Mouse (Mus musculus): ENCODE measurements around the gene Zfp451. TPM values are rescaled to one million over a fixed set of nuclear protein-coding genes. Genes with fewer than 3 reads are reported as not detected.
"Not testable (repeated sequence)": the region's sequence is repeated elsewhere in the genome, so short reads cannot be mapped to it uniquely, and the experiment has no call there.

Zfp451 gene
- total and polyA plus RNA-seq, 3 experiments: 15.8 to 281 (median 20.6) TPM

- H3K27ac ChIP-seq (ENCODE audit: control insufficient read depth, low read depth, low read length); H3K79me2 ChIP-seq (ENCODE audit: control insufficient read depth, insufficient read depth, low read length, poor library complexity); H3K9me3 ChIP-seq (replicated peaks; ENCODE audit: insufficient read depth, low read length); DNase-seq (ENCODE audit: low read depth, low spot score); H3K27me3 ChIP-seq (ENCODE audit: control insufficient read depth in 1 of 2, insufficient read depth in 2 of 2, low read length in 2 of 2); H3K4me3 ChIP-seq (ENCODE audit: control insufficient read depth in 1 of 2, insufficient read depth in 1 of 2, low read depth in 2 of 2, low read length in 2 of 2); H3K9ac ChIP-seq (ENCODE audit: control insufficient read depth, low read depth, low read length, poor library complexity, severe bottlenecking); H3K36me3 ChIP-seq (ENCODE audit: control insufficient read depth in 1 of 2, insufficient read depth in 2 of 2, low read length in 2 of 2); H3K4me1 ChIP-seq (ENCODE audit: control insufficient read depth in 1 of 2, insufficient read depth in 2 of 2, low read length in 2 of 2): not testable (repeated sequence)
Observed at GRCm38 (mm10) chr1:33838952-33839351, 24.6 kb upstream of the Zfp451 start.

- no peak for DNase-seq (ENCODE audit: low read depth, low spot score)
Observed at GRCm38 (mm10) chr1:33830586-33830985, 16.2 kb upstream of the Zfp451 start.

GRCm38 (mm10) chr1:33817931-33818330, 3.5 kb upstream of the Zfp451 start:
- no peak for TF ChIP-seq HCFC1 (IDR thresholded peaks at IDR 0.05; ENCODE audit: low read depth, low read length)
- TF ChIP-seq RAD21 (IDR thresholded peaks at IDR 0.05; ENCODE audit: low read depth, low read length): no peak
- TF ChIP-seq SIN3A (IDR thresholded peaks at IDR 0.05; ENCODE audit: low read length): no peak
- TF ChIP-seq NRF1 (IDR thresholded peaks at IDR 0.05; ENCODE audit: insufficient read depth, low read depth, low read length, poor library complexity, severe bottlenecking): no peak
- no peak for TF ChIP-seq MYC (IDR thresholded peaks at IDR 0.05; ENCODE audit: low read depth, low read length)
- no peak for TF ChIP-seq MXI1 (IDR thresholded peaks at IDR 0.05; ENCODE audit: low read depth, low read length)
- no peak for TF ChIP-seq TBP (IDR thresholded peaks at IDR 0.05; ENCODE audit: low read depth, low read length)
- H3K4me3 ChIP-seq (ENCODE audit: control insufficient read depth in 1 of 2, insufficient read depth in 1 of 2, low read depth in 2 of 2, low read length in 2 of 2): no peak overlapping the region
- H3K9me3 ChIP-seq (replicated peaks; ENCODE audit: insufficient read depth, low read length): no peaks in the 10 kb centered on the region

More at GRCm38 (mm10) chr1:33830586-33830985, 16.2 kb upstream of the Zfp451 start:
- Histone ChIP-seq H3K27me3 (ENCODE audit: control insufficient read depth in 1 of 2, insufficient read depth in 2 of 2, low read length in 2 of 2) (no peaks in the 10 kb centered on the region; a peak in 1 of 4 replicates), H3K9ac (ENCODE audit: control insufficient read depth, low read depth, low read length, poor library complexity, severe bottlenecking) (no peak overlapping the region), H3K79me2 (ENCODE audit: control insufficient read depth, insufficient read depth, low read length, poor library complexity) (no peaks in the 10 kb centered on the region), H3K36me3 (ENCODE audit: control insufficient read depth in 1 of 2, insufficient read depth in 2 of 2, low read length in 2 of 2) (no peaks in the 10 kb centered on the region), H3K27ac (ENCODE audit: control insufficient read depth, low read depth, low read length) (no peak overlapping the region), H3K9me3 (replicated peaks; ENCODE audit: insufficient read depth, low read length) (no peaks in the 10 kb centered on the region), H3K4me3 (ENCODE audit: control insufficient read depth in 1 of 2, insufficient read depth in 1 of 2, low read depth in 2 of 2, low read length in 2 of 2) (no peak overlapping the region), H3K4me1 (ENCODE audit: control insufficient read depth in 1 of 2, insufficient read depth in 2 of 2, low read length in 2 of 2) (no peaks in the 10 kb centered on the region)
- TF ChIP-seq MEF2A (IDR thresholded peaks at IDR 0.05; ENCODE audit: extremely low read depth, insufficient replicate concordance, low read depth, low read length, poor library complexity, severe bottlenecking): no peak
- TF ChIP-seq UBTF (IDR thresholded peaks at IDR 0.05; ENCODE audit: borderline replicate concordance, insufficient read depth, low read depth, low read length): no peak
- no peak for TF ChIP-seq GATA1 (IDR thresholded peaks at IDR 0.05; ENCODE audit: low read depth, low read length)
- no peak for TF ChIP-seq RCOR1 (IDR thresholded peaks at IDR 0.05; ENCODE audit: low read depth, low read length)
- no peak for TF ChIP-seq NELFE (IDR thresholded peaks at IDR 0.05; ENCODE audit: low read depth, low read length)
- no peak for TF ChIP-seq USF2 (IDR thresholded peaks at IDR 0.05; ENCODE audit: borderline replicate concordance in 1 of 2, insufficient read depth in 1 of 2, low read depth in 1 of 2, low read length in 2 of 2)
- TF ChIP-seq CHD2 (IDR thresholded peaks at IDR 0.05; ENCODE audit: low read length): no peak
- TF ChIP-seq TBP (IDR thresholded peaks at IDR 0.05; ENCODE audit: low read depth, low read length): no peak
- TF ChIP-seq TCF12 (IDR thresholded peaks at IDR 0.05; ENCODE audit: low read depth, low read length): no peak
- no peak for TF ChIP-seq KAT2A (conservative IDR thresholded peaks at IDR 0.05; ENCODE audit: low read depth, low read length)
- no peak for TF ChIP-seq CHD1 (IDR thresholded peaks at IDR 0.05; ENCODE audit: low read depth, low read length)
- no peak for TF ChIP-seq E2F4 (IDR thresholded peaks at IDR 0.05; ENCODE audit: borderline replicate concordance, low read depth, low read length)
- no peak for TF ChIP-seq SMC3 (IDR thresholded peaks at IDR 0.05; ENCODE audit: low read depth, low read length)
- no peak for TF ChIP-seq RAD21 (IDR thresholded peaks at IDR 0.05; ENCODE audit: low read depth, low read length)

More at GRCm38 (mm10) chr1:33817931-33818330, 3.5 kb upstream of the Zfp451 start:
- peaks cover 14% of the 10 kb centered on the region for H3K79me2 ChIP-seq (ENCODE audit: control insufficient read depth, insufficient read depth, low read length, poor library complexity)
- no peak overlapping the region for H3K27ac ChIP-seq (ENCODE audit: control insufficient read depth, low read depth, low read length)
- no peak overlapping the region for H3K9ac ChIP-seq (ENCODE audit: control insufficient read depth, low read depth, low read length, poor library complexity, severe bottlenecking)
- DNase-seq (ENCODE audit: low read depth, low spot score): no peak
- peaks cover 0 to 9% of the 10 kb centered on the region in 2 experiments; a peak in 2 of 4 replicates for H3K4me1 ChIP-seq (ENCODE audit: control insufficient read depth in 1 of 2, insufficient read depth in 2 of 2, low read length in 2 of 2)
- H3K27me3 ChIP-seq (ENCODE audit: control insufficient read depth in 1 of 2, insufficient read depth in 2 of 2, low read length in 2 of 2): no peaks in the 10 kb centered on the region
- peaks cover 0 to 7% of the 10 kb centered on the region in 2 experiments; a peak in 2 of 4 replicates for H3K36me3 ChIP-seq (ENCODE audit: control insufficient read depth in 1 of 2, insufficient read depth in 2 of 2, low read length in 2 of 2)
